Mouse (Mus musculus) olfactory bulb, adult 2 months (tissue): Measurements from ENCODE around the gene Tubgcp2.

Experiments
- CTCF ChIP-seq: fragments of 200-500 bp; IDR thresholded peaks from 2 replicates; pipeline ENCODE4 v1.5.1; 2012; ENCODE audit warnings: low read depth, mild to moderate bottlenecking, low read length, moderate library complexity; ENCODE audit not compliant: insufficient read depth
- POLR2A ChIP-seq: fragments of 200-500 bp; IDR thresholded peaks from 2 replicates; pipeline ENCODE4 v1.6.1; 2012; ENCODE audit warnings: mild to moderate bottlenecking, low read depth, low read length, moderate library complexity; ENCODE audit not compliant: insufficient read depth

- no peak for TF ChIP-seq CTCF
- TF ChIP-seq POLR2A: peak; percentile 91
Observed at GRCm38 (mm10) chr7:140036281-140037170, at the start of gene Tubgcp2, which contains the start of gene Zfp511.
